Mouse (Mus musculus) megakaryocyte-erythroid progenitor cell, adult 5-6 weeks (primary cell): ENCODE data around the gene Gpr21. TPM values are rescaled to one million over a fixed set of nuclear protein-coding genes. Genes with fewer than 3 reads are reported as not detected.
"Not testable (repeated sequence)": the region's sequence is repeated elsewhere in the genome, so short reads cannot be mapped to it uniquely, and the experiment has no call there.

Source experiments
- ATAC-seq: replicated peaks from 2 replicates; pipeline ENCODE4 v1.8.0; 2016; ENCODE audit warnings: mild to moderate bottlenecking, inconsistent platforms; ENCODE audit not compliant: severe bottlenecking, poor library complexity, low FRiP score, low TSS enrichment
- total RNA-seq, 2 experiments: library from RNA; stranded (forward) in 1 of 2; stranded (reverse) in 1 of 2; fragments of 200-1000, 215-1000 nt in 1 of 2; fragments of >200 nt in 1 of 2; fragmentation: Nextera tagmentation in 1 of 2; gene quantifications; 2 replicates each; pipeline ENCODE4 v1.2.3; 2014 to 2017

Gpr21 gene
- total RNA-seq (2014; fragmentation: Nextera tagmentation) (2.0 and 3.3 TPM in 2 replicates), total RNA-seq (2017) (0.42 and 3.4 TPM in 2 replicates)

- ATAC-seq: no peak
Measured at GRCm38 (mm10) chr2:37516030-37516710, at the start of gene Gpr21. Gene Gpr21, plus strand, starts transcription at chr2:37516332.

GRCm38 (mm10) chr2:37479559-37479958 lies 36.6 kb upstream of the Gpr21 start:
- no peak for ATAC-seq

GRCm38 (mm10) chr2:37480039-37480438 lies 36.1 kb upstream of the Gpr21 start:
- ATAC-seq: peak; percentile 68; the same call in 1 of the 2 replicates

DNA sequence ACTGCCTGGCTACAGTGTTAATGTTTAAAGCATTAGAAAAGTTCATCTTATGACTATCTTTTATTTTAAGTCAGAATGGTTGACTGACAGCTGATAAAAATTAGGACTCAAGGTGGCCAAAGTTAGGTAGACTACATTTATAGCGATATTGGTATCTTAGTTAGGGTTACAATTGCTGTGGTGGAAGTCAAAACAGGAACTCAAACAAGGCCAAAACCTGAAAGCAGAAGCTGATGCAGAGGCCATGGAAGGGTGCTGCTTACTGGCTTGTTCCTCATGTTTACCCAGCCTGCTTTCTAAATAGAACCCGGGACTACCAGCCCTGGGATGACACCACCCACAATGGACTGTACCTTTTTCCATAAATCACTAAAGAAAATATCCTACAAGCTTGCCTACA lies 32.0 kb upstream of the Gpr21 start:
- ATAC-seq: no peak

DNA sequence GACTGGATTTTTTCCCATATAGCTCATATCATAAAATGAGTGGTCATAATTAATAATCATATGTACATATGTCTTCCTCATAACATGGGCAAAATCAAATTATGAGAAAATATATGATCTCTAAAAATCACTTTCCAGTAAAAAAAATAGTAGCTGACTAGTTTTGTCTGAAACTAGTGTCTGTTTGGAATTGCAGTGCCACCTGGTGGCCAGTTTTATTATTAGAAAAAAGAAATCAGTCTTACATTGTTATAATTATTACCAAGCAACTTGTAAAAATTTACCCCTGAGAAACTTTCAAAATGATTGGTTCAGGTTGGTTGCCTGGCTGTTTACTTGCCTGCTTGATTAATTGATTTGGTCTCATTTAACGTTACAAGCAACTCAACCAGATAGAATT lies 30.8 kb upstream of the Gpr21 start:
- ATAC-seq: no peak

DNA sequence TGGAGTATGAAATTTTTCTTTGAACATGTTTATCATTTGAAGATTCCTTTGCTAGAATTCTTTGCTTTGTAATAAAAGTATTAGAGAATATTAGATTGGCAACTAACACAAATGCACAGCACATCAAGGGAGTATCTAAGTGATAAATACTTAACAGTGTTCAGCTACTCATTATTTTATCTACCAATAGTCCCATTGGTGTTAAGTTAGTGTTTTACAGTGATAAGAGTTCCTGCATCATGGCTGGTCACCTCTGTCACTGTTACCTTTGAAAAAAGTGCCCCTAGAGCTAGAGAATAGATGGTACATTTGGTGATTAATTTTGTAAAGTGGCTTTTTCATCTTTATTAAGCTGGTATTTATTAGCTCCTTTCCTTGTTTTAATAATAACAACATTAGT lies 29.7 kb upstream of the Gpr21 start:
- ATAC-seq: peak; percentile 75

GRCm38 (mm10) chr2:37488956-37489355 lies 27.2 kb upstream of the Gpr21 start:
- ATAC-seq: no peak

GRCm38 (mm10) chr2:37497321-37497720 lies 18.8 kb upstream of the Gpr21 start:
- no peak for ATAC-seq

DNA sequence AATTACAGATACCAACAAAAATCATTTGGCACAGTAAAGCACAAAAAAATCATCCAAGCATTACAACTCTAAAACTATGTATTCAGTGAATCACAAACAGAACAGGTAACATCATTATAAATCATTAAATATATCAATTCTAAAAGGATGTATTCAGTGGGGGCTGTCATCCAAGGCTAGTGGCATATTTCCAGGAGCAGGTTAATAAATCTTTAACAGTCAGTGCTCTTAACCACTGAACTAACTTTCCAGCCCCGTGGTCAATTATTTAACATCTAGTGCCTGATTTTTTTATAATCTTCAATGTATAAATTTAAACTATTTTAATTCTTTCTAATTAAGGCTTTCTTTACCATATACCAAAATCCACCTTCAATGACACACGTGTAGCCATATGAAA lies 10.3 kb upstream of the Gpr21 start:
- not testable (repeated sequence) for ATAC-seq

DNA sequence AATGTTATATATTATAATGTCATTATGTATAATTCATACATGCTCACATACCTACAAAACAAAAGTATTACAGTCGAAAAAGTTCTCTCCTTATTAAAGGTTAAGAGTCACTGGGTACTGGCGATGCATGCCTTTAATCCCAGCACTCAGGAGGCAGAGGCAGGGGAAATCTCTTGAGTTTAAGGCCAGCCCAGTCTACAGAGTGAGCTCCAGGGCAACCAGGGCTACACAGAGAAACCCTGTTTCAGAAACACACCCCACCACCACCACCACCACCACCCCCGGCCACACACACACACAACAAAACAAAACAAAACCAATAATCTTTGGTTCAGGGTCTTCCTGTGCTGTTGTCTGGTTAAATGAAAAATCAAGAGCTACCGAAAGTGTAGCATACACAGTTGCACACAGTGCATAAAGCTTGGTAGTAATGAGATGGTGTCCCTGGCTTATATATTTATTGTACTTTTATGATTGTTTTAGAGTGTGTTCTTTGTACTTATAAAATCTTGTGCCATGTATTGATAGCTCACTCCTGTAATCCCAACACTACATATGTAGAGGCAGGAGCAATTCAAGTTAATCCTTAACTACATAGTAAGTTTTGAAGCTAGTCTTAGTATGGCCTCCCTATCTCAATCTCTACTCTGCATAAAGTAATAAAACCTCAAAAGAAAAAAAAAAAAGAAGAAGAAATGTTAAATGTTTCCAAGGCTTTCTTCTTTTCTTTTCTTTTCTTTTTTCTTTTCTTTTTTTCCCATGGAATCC lies 4.8 kb upstream of the Gpr21 start:
- ATAC-seq: no peak

GRCm38 (mm10) chr2:37516922-37517462 lies 860 bp downstream of the Gpr21 start:
- ATAC-seq: no peak

DNA sequence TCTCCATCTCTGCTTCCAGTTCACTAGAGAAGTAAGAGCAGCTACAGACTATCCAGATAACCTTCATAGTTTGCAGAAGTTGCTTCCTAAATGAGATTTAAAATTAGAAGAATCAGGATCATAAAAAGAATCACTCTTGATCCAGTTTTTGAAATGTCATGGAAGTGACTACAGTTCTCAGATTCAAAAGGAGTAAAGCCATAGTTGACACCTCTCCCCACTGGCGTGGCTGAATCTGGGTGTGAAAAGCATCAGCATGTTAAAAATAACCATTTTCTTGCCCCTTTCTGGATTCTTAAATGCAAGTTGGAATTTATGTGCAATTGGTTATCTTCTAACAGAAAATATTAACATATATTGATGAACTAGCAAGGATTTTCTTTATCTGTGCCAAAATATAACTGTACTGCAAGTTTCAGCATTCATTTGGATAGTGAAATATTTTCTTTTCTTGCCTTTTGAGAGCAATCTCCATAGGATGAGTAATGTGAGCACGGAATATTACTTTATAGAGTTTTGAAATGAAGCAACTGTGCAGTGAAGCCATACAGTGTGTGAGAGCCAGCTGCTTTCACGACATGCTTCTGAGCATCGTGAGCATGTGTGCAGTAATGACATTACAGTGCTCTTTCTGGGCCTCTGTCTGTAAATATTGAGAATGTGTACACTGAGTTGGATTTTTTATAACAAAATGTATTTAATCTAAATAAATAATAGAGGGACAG lies 2.6 kb downstream of the Gpr21 start:
- no peak for ATAC-seq

DNA sequence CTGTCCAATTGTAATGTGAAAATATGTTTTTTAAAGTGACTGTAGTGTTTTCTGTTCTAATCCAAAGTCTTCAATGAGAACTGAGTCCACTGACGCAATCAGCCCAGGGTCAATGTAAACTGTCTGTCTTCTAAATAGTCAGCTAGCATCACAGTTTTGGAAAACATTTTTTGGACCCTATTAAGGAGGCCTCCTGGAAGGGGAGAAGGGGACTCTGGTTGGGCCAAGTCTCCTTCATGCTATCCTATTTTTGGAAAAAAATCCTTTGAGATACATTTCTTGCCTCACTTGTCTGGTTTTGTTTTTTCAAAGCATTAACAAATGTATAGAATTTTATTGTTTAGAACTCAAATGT lies 3.1 kb downstream of the Gpr21 start:
- no peak for ATAC-seq

DNA sequence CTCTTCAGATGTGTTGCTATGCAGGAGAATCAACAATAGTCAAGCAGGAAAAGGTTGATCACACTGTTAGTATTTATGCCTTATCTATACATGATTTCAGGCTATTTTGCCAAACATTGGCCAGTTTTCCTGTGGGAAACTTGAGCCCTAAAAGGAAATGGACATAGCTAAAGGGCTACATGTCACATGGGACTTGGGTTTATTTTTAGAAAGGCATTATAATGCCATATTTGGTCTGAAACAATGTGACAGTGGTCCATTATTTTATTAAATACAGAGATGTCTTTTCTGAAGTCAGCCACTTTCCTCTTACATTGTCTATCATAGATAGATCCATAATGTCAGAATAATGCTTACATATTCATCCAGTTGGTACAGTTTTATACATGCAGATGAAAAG lies 11.5 kb downstream of the Gpr21 start:
- ATAC-seq: no peak

DNA sequence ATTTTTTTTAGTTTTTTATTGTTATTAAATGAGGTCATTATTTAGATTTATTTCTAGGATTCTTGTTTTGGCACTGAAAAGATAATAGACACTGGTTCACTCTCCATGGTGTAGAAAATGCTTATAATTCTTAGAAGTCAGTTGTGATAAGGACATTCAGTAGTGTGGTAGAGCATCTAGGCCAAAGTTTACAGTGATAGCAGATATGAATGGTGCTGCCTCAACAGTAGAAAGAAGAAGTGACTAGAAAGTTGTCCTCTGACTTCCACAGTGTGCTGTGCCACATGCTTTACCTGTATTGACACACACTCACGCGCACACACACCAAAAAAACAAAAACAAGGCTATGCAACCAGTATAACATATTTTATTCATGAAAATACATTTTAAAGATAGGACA lies 13.3 kb downstream of the Gpr21 start:
- ATAC-seq: 0 out of 2 replicates have a peak, but pooled peaks have one; percentile 47

- ATAC-seq: no peak
Measured at GRCm38 (mm10) chr2:37530766-37531165, 14.6 kb downstream of the Gpr21 start.

GRCm38 (mm10) chr2:37531639-37532038 lies 15.5 kb downstream of the Gpr21 start:
- 0 out of 2 replicates have a peak, but pooled peaks have one; percentile 34 for ATAC-seq

GRCm38 (mm10) chr2:37549346-37550012 lies 33.3 kb downstream of the Gpr21 start:
- peak; percentile 95 for ATAC-seq

GRCm38 (mm10) chr2:37556366-37556765 lies 40.2 kb downstream of the Gpr21 start:
- no peak for ATAC-seq
